Mouse (Mus musculus) small intestine, adult 2 months (tissue): ENCODE measurements around the gene Olfml1.

Experiments
- CTCF ChIP-seq: fragments of 200-500 bp; IDR thresholded peaks from 2 replicates; pipeline ENCODE4 v1.5.1; 2012; ENCODE audit warnings: low read depth, mild to moderate bottlenecking, control low read depth, inconsistent platforms, low read length, moderate library complexity, mixed read lengths; ENCODE audit not compliant: insufficient replicate concordance, insufficient read length; ENCODE audit errors: extremely low read depth
- POLR2A ChIP-seq: fragments of 200-500 bp; IDR thresholded peaks from 2 replicates; pipeline ENCODE4 v1.6.1; 2012; ENCODE audit warnings: low read depth, mild to moderate bottlenecking, control low read depth, inconsistent platforms, low read length, moderate library complexity

DNA sequence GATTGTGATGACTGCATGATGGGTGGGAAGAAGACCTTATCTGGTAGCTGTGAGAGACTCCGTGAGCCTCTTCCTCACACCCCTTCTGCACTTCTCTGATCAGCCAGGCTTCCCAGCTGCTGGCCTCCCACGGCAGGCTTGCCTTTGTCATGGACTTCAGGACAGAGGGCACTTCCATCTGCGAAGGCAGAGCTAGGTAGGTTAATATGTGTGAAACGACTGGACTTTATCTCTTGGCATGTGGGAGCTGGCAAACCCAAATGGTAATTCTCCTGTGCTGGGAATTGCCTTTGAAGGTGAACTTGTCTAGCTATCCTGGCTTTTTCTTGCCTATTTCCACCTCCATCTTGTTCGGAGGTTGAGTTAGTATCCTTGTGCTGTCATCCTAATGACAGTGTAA, 33.4 kb downstream of the Olfml1 start:
- TF ChIP-seq CTCF, result no peak
- no peak for TF ChIP-seq POLR2A
